Mouse (Mus musculus): ENCODE data around the gene Olfr521.
"Not testable (repeated sequence)": the region's sequence is repeated elsewhere in the genome, so short reads cannot be mapped to it uniquely, and the experiment has no call there.

Gene Olfr521

DNA sequence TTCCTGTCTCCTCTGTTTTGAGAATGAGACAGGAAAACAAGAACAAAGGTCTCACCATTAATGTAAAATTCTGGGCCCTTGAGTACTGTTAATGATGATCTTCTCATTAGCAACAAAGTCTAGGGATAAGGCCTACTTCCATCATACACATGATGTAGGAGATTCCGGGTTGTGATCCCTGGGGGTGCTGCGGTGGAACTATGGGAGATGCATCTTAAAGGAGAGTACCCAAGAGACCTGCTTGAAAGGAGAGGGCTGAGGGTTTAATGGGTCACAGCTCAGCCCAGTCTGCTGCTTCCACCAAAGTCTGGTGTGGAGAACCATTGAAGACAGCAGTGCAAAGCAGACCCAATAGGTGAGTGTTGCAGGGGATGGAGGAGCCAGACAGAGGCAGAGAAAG, at the start of gene Olfr521:
TSS of gene Olfr521 (plus strand) at position 301 of the 400 bp plus-strand sequence.
- TF ChIP-seq NANOG (IDR thresholded peaks at IDR 0.05; ENCODE audit: borderline replicate concordance, low read length): no peak
- no peak for TF ChIP-seq CTCF (conservative IDR thresholded peaks at IDR 0.05; ENCODE audit: low read length)
- TF ChIP-seq POU5F1 (IDR thresholded peaks at IDR 0.05; ENCODE audit: borderline replicate concordance, low read length): no peak
- Histone ChIP-seq H3K27me3 (ENCODE audit: insufficient read depth, low read length) (no peaks in the 10 kb centered on the region), H3K4me3 (replicated peaks; ENCODE audit: low read length) (no peak within 1 kb of the TSS), H3K9me3 (ENCODE audit: low read length) (peaks cover 29% of the 10 kb centered on the region), H3K36me3 (ENCODE audit: insufficient read depth, low read length) (no peaks in the 10 kb centered on the region), H3K4me1 (replicated peaks; ENCODE audit: low read depth, low read length) (no peaks in the 10 kb centered on the region)

GRCm38 (mm10) chr7:99716536-99716935, 46.8 kb upstream of the Olfr521 start:
- no peaks in the 10 kb centered on the region for H3K36me3 ChIP-seq (ENCODE audit: insufficient read depth, low read length)
- TF ChIP-seq NANOG (IDR thresholded peaks at IDR 0.05; ENCODE audit: borderline replicate concordance, low read length) (no peak), POU5F1 (IDR thresholded peaks at IDR 0.05; ENCODE audit: borderline replicate concordance, low read length) (no peak), CTCF (conservative IDR thresholded peaks at IDR 0.05; ENCODE audit: low read length) (no peak)

DNA sequence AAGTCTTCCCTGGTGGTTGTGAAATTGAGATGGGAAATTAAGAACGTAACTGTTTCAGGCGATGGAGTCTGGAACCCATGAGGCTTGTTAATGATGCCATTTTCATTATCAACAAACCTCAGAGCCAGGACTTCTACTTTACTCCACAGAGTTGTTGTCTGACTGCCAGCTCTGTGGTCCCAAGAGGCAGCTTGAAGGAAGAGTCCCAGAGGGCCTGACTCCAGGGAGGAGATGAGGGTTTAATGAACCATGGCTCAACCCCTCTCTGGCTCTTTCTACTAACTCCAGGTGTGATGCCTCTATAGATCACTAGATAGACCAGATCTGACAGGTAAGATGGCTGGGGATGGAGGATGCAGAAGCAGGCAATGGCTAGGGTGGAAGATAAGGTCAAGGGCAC, 33.3 kb upstream of the Olfr521 start, which contains the start of gene Olfr520:
TSS of gene Olfr520 (plus strand) at position 301 of the 400 bp plus-strand sequence.
- no peak within 1 kb of the TSS for H3K4me3 ChIP-seq (replicated peaks; ENCODE audit: low read length)
- H3K27me3 ChIP-seq (ENCODE audit: insufficient read depth, low read length): no peaks in the 10 kb centered on the region
- H3K9me3 ChIP-seq (ENCODE audit: low read length): peaks cover 40% of the 10 kb centered on the region
- H3K4me1 ChIP-seq (replicated peaks; ENCODE audit: low read depth, low read length): no peaks in the 10 kb centered on the region
- H3K36me3 ChIP-seq (ENCODE audit: insufficient read depth, low read length): no peaks in the 10 kb centered on the region
- no peak for TF ChIP-seq CTCF (conservative IDR thresholded peaks at IDR 0.05; ENCODE audit: low read length)
- TF ChIP-seq NANOG (IDR thresholded peaks at IDR 0.05; ENCODE audit: borderline replicate concordance, low read length): no peak
- no peak for TF ChIP-seq POU5F1 (IDR thresholded peaks at IDR 0.05; ENCODE audit: borderline replicate concordance, low read length)

More at GRCm38 (mm10) chr7:99716536-99716935, 46.8 kb upstream of the Olfr521 start:
- Histone ChIP-seq H3K9me3 (ENCODE audit: low read length) (peaks cover 46% of the 10 kb centered on the region), H3K4me1 (replicated peaks; ENCODE audit: low read depth, low read length) (no peaks in the 10 kb centered on the region), H3K4me3 (replicated peaks; ENCODE audit: low read length) (no peak overlapping the region), H3K27me3 (ENCODE audit: insufficient read depth, low read length) (peaks cover 23% of the 10 kb centered on the region)

DNA sequence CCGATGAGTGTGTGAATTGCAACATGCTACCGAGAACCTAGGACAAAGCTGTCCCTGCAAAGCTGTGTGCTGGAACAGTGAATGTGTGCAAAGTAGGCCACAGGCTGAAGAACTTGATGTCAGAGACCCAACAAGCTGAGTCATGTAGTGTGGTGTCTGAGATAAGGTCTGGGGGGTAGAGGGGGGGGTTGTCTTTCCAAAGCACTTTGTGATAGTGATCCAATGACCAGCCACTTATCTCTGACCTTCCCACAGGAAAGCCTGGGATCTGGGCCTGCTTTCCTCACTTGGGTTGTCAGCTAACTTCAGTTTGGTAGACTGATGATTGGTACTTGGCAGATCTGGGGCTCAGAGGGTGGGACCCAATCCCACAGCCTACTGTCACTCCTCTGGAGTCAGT, 28.7 kb upstream of the Olfr521 start:
- Histone ChIP-seq H3K4me3 (replicated peaks; ENCODE audit: low read length) (no peak overlapping the region), H3K36me3 (ENCODE audit: insufficient read depth, low read length) (no peaks in the 10 kb centered on the region), H3K27me3 (ENCODE audit: insufficient read depth, low read length) (no peaks in the 10 kb centered on the region), H3K4me1 (replicated peaks; ENCODE audit: low read depth, low read length) (no peaks in the 10 kb centered on the region), H3K9me3 (ENCODE audit: low read length) (peaks cover 3% of the 10 kb centered on the region; the same call in 1 of the 2 replicates)
- TF ChIP-seq POU5F1 (IDR thresholded peaks at IDR 0.05; ENCODE audit: borderline replicate concordance, low read length) (no peak), NANOG (IDR thresholded peaks at IDR 0.05; ENCODE audit: borderline replicate concordance, low read length) (no peak), CTCF (conservative IDR thresholded peaks at IDR 0.05; ENCODE audit: low read length) (no peak)

DNA sequence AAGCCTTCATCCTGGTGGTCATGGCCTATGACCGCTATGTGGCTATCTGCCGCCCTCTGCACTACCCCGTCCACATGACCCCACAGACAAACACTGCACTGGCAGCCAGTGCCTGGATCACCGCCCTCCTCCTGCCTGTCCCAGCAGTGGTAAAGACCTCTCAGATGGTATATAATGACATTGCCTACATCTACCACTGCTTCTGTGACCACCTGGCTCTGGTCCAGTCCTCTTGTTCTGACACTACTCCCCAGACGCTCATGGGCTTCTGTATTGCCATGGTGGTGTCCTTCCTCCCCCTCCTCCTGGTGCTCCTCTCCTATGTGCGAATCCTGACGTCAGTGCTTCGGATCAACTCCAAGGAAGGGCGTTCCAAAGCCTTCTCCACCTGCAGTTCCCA, 27.8 kb upstream of the Olfr521 start:
- H3K36me3 ChIP-seq (ENCODE audit: insufficient read depth, low read length): not testable (repeated sequence)

GRCm38 (mm10) chr7:99739276-99739675, 24.0 kb upstream of the Olfr521 start:
- no peak for TF ChIP-seq CTCF (conservative IDR thresholded peaks at IDR 0.05; ENCODE audit: low read length)
- TF ChIP-seq POU5F1 (IDR thresholded peaks at IDR 0.05; ENCODE audit: borderline replicate concordance, low read length): no peak
- TF ChIP-seq NANOG (IDR thresholded peaks at IDR 0.05; ENCODE audit: borderline replicate concordance, low read length): no peak
- no peaks in the 10 kb centered on the region for H3K36me3 ChIP-seq (ENCODE audit: insufficient read depth, low read length)
- H3K4me1 ChIP-seq (replicated peaks; ENCODE audit: low read depth, low read length): no peaks in the 10 kb centered on the region
- no peaks in the 10 kb centered on the region for H3K27me3 ChIP-seq (ENCODE audit: insufficient read depth, low read length)
- peaks cover 3% of the 10 kb centered on the region; the same call in 1 of the 2 replicates for H3K9me3 ChIP-seq (ENCODE audit: low read length)
- no peak overlapping the region for H3K4me3 ChIP-seq (replicated peaks; ENCODE audit: low read length)

More for the DNA sequence above, 27.8 kb upstream of the Olfr521 start:
- not testable (repeated sequence) for H3K4me3 ChIP-seq (replicated peaks; ENCODE audit: low read length); H3K9me3 ChIP-seq (ENCODE audit: low read length); H3K4me1 ChIP-seq (replicated peaks; ENCODE audit: low read depth, low read length); H3K27me3 ChIP-seq (ENCODE audit: insufficient read depth, low read length)

DNA sequence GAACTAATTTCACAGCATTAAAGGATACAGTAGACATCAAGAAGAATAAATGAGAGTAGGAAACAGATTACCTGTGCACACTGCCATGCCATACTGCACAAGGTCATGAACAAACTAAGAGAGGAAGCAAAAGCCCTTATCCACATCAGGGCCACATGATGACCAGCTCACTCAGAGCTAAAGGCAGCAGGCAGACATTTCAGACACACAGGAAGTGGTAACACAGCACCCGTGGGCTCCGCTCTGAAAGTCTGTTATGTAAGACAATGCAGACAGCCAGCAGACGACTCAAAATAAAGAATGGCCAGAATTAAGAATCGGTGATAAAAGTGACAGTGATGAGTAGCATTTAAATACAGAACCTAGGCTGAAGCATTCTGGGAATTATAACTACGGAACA, 18.1 kb downstream of the Olfr521 start:
- no peak for TF ChIP-seq CTCF (conservative IDR thresholded peaks at IDR 0.05; ENCODE audit: low read length)
- TF ChIP-seq NANOG (IDR thresholded peaks at IDR 0.05; ENCODE audit: borderline replicate concordance, low read length): no peak
- TF ChIP-seq POU5F1 (IDR thresholded peaks at IDR 0.05; ENCODE audit: borderline replicate concordance, low read length): no peak

GRCm38 (mm10) chr7:99781916-99782315, 18.6 kb downstream of the Olfr521 start:
- H3K4me3 ChIP-seq (replicated peaks; ENCODE audit: low read length): no peak overlapping the region
- H3K27me3 ChIP-seq (ENCODE audit: insufficient read depth, low read length): no peaks in the 10 kb centered on the region
- H3K9me3 ChIP-seq (ENCODE audit: low read length): no peaks in the 10 kb centered on the region
- H3K36me3 ChIP-seq (ENCODE audit: insufficient read depth, low read length): no peaks in the 10 kb centered on the region
- TF ChIP-seq NANOG (IDR thresholded peaks at IDR 0.05; ENCODE audit: borderline replicate concordance, low read length): no peak
- no peak for TF ChIP-seq POU5F1 (IDR thresholded peaks at IDR 0.05; ENCODE audit: borderline replicate concordance, low read length)
- TF ChIP-seq CTCF (conservative IDR thresholded peaks at IDR 0.05; ENCODE audit: low read length): no peak
- no peaks in the 10 kb centered on the region for H3K4me1 ChIP-seq (replicated peaks; ENCODE audit: low read depth, low read length)

More for the DNA sequence above, 18.1 kb downstream of the Olfr521 start:
- no peaks in the 10 kb centered on the region for H3K27me3 ChIP-seq (ENCODE audit: insufficient read depth, low read length)
- H3K36me3 ChIP-seq (ENCODE audit: insufficient read depth, low read length): no peaks in the 10 kb centered on the region
- no peaks in the 10 kb centered on the region for H3K9me3 ChIP-seq (ENCODE audit: low read length)
- no peak overlapping the region for H3K4me3 ChIP-seq (replicated peaks; ENCODE audit: low read length)
- no peaks in the 10 kb centered on the region for H3K4me1 ChIP-seq (replicated peaks; ENCODE audit: low read depth, low read length)

GRCm38 (mm10) chr7:99783421-99783820, 20.1 kb downstream of the Olfr521 start:
- no peaks in the 10 kb centered on the region for H3K9me3 ChIP-seq (ENCODE audit: low read length)
- TF ChIP-seq NANOG (IDR thresholded peaks at IDR 0.05; ENCODE audit: borderline replicate concordance, low read length) (no peak), POU5F1 (IDR thresholded peaks at IDR 0.05; ENCODE audit: borderline replicate concordance, low read length) (no peak), CTCF (conservative IDR thresholded peaks at IDR 0.05; ENCODE audit: low read length) (no peak)
- no peaks in the 10 kb centered on the region for H3K36me3 ChIP-seq (ENCODE audit: insufficient read depth, low read length)
- no peaks in the 10 kb centered on the region for H3K27me3 ChIP-seq (ENCODE audit: insufficient read depth, low read length)
- H3K4me1 ChIP-seq (replicated peaks; ENCODE audit: low read depth, low read length): no peaks in the 10 kb centered on the region
- H3K4me3 ChIP-seq (replicated peaks; ENCODE audit: low read length): no peak overlapping the region
